Mouse (Mus musculus) adrenal gland, adult 18-20 months (tissue): ENCODE results near the gene Sh3tc1. TPM values are rescaled to one million over a fixed set of nuclear protein-coding genes. Genes with fewer than 3 reads are reported as not detected.

Experiments used
- DNase-seq, 2 experiments: peaks; one replicate each; pipeline ENCODE4 v3.0.0; 2021 to 2022; ENCODE audit warnings: low spot score in 2 of 2
- total RNA-seq, 2 experiments: library from RNA; stranded (reverse); gene quantifications; 1 replicate in 1 of 2; 2 replicates in 1 of 2; pipeline ENCODE4 v1.2.3; 2021

Gene Sh3tc1
- total RNA-seq, 2 experiments from 2014 or later = 25.5 to 26.1 TPM

DNA sequence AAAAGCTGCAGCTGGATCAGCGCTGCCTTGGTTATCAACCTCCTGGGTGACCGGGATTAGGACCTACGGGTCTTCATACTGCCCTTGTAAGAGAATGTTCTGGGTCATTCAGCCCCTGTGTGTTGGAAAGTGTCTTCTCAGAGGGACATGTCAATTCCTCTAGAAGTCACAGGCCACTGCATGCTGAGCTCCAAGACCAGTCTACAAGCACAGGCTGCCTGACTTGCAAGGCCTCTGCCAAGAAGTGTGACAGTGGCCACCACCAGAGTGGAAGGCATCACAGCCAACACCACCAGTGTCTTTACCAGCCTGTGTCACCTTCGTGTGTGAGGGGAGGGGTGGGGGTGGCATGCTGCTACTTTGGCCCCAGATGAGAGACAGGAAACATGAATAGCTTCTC, 16.2 kb upstream of the Sh3tc1 start:
- DNase-seq = no peak

DNA sequence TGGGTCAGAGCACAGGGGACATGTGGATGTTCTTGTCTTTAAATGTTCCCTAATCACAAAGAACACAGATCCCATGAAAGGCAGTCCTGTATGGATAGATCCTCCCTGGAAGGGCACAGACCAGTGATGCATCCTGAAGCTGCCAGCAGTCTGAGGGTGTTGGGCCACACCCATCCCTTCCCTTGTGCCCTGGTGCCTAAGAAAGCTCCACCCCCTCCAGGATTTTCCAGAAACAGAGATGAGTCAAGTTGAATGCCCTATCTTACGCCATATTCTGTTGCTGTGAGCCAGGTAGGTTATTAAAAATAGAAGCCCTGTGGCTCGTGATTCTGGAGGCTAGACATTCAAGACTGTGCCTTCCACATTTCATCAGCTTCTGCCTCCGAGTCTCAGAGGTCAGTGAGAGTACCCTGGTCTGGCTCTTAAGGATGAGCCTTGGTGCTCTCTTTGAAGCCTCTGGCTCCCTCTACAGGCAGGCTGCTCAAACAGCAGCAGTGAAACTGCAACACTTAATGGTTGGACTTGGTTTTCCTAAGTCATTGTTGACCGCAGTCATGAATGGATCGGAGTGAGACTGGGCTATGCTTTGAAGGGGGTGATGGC, 15.4 kb upstream of the Sh3tc1 start:
- DNase-seq = peak; percentile 59 to 63

DNA sequence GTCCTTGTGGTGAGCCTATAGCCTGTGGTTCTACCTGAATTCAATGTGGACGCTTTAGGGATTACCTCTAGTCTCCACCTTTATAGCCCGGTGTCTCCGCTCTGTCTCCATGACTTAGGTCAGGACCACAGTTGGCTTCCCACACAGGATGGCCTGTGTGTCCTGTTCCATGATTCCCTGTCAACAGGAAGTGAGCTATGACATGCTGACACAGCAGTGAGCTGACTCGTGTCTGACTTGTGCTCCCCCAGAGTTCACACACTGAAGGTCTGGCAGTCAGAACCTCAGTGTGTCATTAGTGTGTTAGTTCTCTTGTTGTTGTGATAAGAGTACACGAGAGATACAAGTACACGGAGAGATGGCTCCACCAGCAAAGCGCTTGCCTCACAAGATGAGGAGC, 11.2 kb upstream of the Sh3tc1 start:
- no peak for DNase-seq

DNA sequence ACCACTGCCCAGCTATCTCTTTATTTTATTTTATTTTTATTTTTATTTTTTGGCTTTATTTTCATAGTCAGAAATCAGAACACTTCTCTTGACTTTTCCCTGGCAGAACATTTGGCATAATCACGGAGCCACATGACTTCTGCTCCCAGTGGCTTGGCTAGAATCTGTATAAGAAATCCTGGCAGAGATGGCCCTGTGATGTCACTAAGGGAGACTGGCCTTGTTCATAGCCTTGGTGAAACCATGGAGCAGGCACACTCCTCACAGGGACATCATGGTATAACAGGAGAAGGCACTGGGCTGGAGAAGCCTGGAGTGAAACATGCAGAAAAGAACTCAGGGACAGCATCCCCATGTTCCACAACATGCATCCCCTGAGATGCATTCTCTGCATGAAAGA, 10.2 kb upstream of the Sh3tc1 start:
- DNase-seq = no peak

DNA sequence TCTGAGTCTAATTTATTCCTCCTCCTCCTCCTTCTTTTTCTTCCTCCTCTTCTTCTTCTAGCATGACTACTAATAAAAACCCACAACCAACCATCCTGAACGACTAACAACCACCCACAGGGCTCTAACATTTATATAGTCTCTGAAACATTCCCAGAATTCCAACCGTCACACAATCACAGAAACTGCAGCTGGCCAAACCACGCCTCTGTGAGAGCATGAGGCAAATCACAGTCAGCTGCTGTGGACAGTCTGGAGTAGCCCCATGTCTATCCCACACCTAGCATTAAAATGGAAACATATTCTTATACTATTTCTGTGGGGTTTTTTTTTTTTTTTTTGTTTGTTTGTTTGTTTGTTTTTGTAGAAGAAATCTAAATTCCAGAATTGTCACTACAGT, 9.6 kb upstream of the Sh3tc1 start:
- no peak for DNase-seq

GRCm38 (mm10) chr5:35746910-35747309, 7.1 kb upstream of the Sh3tc1 start:
- DNase-seq = peak; percentile 81 to 83

DNA sequence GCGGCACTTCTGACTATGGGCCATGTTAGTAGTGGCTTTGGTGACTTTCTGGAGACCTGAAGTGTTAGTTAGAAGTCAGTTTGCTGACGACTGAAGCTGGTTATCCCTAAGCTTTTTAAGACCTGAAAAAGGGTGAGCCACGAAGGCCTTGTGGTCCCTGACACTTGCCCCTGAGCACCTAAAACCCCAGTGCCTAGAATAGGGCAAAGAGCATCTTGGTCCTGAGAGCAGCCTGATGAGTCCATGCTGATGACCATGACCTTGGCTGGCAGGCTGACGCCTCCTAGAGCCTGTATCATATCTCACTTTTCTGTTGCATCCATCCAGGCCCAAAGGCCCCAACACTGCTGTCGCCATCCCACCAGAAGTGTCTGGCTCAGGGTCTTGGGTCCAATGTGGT, 5.6 kb upstream of the Sh3tc1 start:
- DNase-seq = no peak

DNA sequence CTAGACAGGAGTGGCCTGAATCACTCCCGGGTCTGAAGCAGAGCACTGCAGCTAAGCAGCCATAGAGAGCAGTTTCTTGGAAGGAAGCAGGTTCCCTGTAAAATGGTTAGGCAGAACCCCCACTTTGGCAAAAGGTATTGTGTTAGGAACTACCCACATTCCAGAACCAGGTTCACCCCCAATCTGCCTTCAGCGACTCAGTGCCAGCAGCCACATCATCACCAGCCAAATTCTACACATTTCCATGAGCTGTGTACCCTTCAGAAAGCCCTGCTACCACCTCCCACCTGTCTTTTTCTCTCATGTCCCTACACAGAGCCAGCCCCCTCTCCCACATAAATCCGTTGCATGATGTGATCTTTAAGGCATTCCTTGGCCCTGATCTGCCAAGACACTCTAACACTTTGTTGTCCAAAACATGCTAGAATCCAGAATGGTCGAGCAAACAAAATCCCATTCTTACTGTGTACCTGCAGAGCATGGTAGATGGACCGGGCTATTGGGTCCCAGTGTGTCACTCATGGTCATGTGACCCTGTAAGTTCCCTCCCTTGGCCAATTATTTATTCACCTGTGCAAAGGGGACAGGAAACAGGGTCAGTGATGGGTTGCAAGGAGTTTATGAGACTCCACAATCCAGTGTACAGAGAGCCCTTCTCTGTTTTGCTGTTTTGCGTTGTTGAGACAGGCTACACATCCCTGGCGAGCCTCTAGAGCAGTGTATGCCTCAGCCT, 4.4 kb upstream of the Sh3tc1 start:
- no peak for DNase-seq

DNA sequence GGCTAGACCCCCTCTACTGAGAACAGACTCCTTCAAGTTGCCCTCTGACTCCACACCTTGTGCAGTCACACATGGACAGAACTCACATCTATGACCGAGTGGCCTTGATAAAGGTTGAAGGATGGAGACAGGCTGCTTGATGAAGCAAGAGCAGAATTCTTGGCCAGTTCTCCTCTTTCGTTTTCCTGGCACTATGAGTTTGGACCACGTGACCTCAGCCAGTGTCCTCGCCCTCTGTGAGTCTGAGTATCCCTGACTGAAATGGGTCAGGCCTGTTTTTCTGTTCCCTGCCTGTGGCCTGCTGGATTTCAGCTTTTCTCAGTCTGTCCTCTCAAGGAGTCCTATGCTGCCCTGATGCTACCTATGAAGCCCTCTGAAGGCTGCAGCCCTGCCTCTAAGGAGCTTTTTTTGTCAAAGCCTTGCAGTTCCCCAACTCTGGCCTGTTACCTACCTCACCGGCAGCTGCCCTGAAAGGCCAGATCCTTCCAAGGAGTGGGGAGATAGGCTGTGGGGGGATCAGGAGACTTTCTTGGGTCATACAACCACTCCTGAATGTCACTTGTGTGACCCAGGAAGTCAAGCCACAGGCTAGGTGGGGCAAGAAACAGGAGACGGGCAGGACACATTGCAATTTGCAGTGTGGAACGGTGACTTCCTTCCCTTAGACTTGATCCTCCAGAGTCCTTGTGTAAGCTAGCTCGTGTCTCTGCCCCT, 3.6 kb upstream of the Sh3tc1 start:
- peak; percentile 45 to 56 for DNase-seq

DNA sequence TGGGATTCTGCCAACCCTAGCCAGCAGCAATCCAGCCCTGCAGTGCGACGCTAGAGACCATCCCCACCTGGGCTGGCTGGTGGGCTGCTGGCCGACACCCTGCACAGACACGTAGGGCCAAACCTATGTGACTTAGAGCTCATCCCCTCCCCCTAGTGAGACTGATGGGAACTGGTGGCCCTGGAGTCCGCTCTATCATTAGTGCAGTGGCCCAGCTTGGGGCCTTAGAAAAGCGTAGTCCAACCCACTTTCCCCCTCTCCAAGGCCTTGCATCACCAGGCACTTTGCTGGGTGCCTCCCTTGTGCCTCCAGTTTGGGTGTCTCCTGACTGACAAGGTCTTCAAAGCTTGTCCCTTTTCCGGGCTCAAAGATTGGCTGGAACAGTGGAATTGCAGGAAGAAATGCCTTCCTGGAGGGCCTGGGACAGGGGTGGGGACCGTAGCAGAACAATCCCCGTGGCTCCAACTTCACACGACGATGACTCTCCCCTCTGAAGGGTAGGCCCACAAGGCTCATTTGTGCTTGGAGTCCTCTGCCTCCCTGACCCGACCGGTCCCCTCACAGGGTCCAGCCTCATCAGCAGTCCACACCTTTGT, 1.5 kb upstream of the Sh3tc1 start:
- no peak for DNase-seq

DNA sequence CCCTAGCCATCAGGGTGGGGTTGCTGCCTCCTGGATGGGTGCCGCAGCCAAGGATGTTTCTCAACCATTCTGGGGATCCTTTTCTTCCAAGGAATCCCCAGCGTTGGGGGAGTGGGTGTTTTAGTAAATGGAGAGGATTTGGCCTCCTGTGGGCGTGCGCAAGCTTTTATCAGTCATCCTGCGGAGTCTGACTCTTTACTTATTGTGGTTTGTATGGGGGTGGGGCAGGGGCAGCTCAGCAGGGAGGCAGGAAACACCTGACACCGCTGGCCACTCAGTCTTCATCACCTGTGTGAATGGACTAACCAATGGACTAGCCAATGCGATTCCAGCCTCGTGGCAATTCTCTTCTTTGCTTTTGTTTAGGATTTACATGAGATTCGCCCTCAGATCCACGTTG, 929 bp upstream of the Sh3tc1 start:
- no peak for DNase-seq

GRCm38 (mm10) chr5:35739005-35739404, 782 bp downstream of the Sh3tc1 start:
- no peak for DNase-seq

- peak; percentile 52 to 69 for DNase-seq
These were observed 2.4 kb downstream of the Sh3tc1 start for GRCm38 (mm10) chr5:35737231-35737901.

GRCm38 (mm10) chr5:35733523-35733922, 6.3 kb downstream of the Sh3tc1 start:
- DNase-seq = no peak

DNA sequence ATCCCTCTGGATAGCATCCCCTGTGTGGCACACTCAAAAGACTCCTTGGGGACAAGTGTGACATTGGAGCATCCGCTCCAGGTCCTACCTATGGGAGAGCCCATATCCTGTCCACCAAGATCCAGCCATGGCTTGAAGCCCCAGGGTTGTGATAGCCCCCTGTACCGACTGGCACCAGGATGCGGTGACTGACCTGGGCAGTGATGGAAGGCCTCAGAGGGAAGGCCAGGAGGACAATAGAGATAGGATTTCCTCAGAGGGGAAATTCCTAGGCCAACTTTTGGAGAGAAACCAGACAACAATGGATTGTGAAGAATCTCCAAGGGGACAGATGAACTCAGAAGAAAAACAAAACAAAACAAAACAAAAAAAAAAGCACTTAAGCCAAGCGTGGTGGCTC, 8.8 kb downstream of the Sh3tc1 start:
- DNase-seq = no peak

GRCm38 (mm10) chr5:35730552-35730951, 9.2 kb downstream of the Sh3tc1 start:
- no peak for DNase-seq

GRCm38 (mm10) chr5:35729844-35730243, 9.9 kb downstream of the Sh3tc1 start:
- DNase-seq = peak in 1 of 2 experiments; percentile 48

GRCm38 (mm10) chr5:35728957-35729460, 10.8 kb downstream of the Sh3tc1 start:
- peak; percentile 43 to 63 for DNase-seq

GRCm38 (mm10) chr5:35728344-35728956, 11.3 kb downstream of the Sh3tc1 start:
- no peak for DNase-seq

DNA sequence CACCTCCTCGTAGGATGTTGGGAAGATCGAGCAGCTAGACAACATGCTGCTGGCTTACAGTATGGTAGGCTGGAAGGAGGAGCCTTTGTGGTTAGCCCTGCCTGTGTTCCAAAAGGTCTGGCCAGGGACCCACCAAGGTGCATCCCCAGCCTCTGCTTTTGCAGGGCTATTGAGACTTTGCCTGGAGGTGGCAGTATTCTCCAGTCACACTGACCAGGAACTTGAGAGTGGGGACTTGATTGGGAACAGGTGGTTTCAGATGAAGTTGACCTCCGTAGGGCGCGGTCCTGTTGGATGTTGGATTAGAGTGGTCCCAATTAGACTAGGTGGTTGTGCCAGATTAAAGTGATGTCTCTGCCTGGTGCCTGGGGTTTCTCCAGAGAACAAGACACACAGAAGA, 12.3 kb downstream of the Sh3tc1 start:
- DNase-seq = no peak

DNA sequence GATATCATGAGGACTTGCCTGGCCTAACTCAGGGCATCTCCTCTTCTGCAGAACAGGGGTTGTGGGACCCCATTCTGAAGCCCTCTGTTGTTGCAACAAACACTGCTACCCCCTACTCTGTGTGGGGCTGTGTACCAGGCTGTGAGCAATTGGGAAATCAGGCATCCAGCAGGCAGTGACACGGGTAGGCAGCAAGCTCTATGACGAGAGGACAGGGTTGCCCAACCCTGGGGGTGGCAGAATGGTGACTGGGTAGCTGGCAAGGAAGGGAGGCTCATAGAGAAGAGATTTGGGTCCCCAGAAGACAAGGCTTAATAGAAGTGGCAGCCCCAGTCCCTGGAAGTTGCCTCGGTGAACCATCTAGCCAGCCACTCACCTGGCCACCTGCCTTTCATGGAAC, 13.9 kb downstream of the Sh3tc1 start:
- DNase-seq = no peak
